Mouse (Mus musculus) G1E (cell line): ENCODE data around the gene Fxyd7.

Source experiments
- CTCF ChIP-seq: IDR thresholded peaks from 2 replicates; pipeline ENCODE4 v1.5.1; 2012; ENCODE audit warnings: low read depth, low read length, inconsistent platforms, mixed read lengths
- GATA1 ChIP-seq: IDR thresholded peaks from 2 replicates; pipeline ENCODE4 v1.6.1; 2012; ENCODE audit warnings: borderline replicate concordance, low read length, inconsistent platforms, mixed read lengths
- GATA2 ChIP-seq: IDR thresholded peaks from 2 replicates; pipeline ENCODE4 v1.6.1; 2012; ENCODE audit warnings: low read depth, low read length, inconsistent platforms, borderline replicate concordance
- POLR2AphosphoS5 ChIP-seq: IDR thresholded peaks from 2 replicates; pipeline ENCODE4 v1.6.1; 2012; ENCODE audit warnings: low read depth, low read length, inconsistent platforms; ENCODE audit not compliant: insufficient replicate concordance
- TAL1 ChIP-seq: conservative IDR thresholded peaks from 2 replicates; pipeline ENCODE4 v1.6.1; 2012; ENCODE audit warnings: low read depth, low read length, inconsistent platforms, mixed read lengths

GRCm38 (mm10) chr7:31080611-31081010, 29.3 kb upstream of the Fxyd7 start:
- no peak for TF ChIP-seq CTCF
- no peak for TF ChIP-seq TAL1
- no peak for TF ChIP-seq GATA1
- TF ChIP-seq GATA2, result no peak
- no peak for TF ChIP-seq POLR2AphosphoS5
